Mouse (Mus musculus) forebrain, embryonic 10.5 days (tissue): ENCODE measurements around the gene Casz1. TPM values are rescaled to one million over a fixed set of nuclear protein-coding genes. Genes with fewer than 3 reads are reported as not detected.

ENCODE experiments used
- DNase-seq: peaks from one replicate; pipeline ENCODE4 v3.0.0-alpha.2; 2017; ENCODE audit warnings: low spot score; ENCODE audit errors: extremely low spot score
- H3K27ac ChIP-seq: fragments of 300-500 bp; sonication (generic); 2 replicates; pipeline ENCODE4 v1.5.1; 2016; ENCODE audit warnings: mild to moderate bottlenecking
- H3K27me3 ChIP-seq: fragments of 300-500 bp; sonication (generic); 2 replicates; pipeline ENCODE4 v1.6.1; 2016; ENCODE audit warnings: mild to moderate bottlenecking; ENCODE audit not compliant: poor library complexity, severe bottlenecking
- H3K36me3 ChIP-seq: fragments of 300-500 bp; sonication (generic); replicated peaks from 2 replicates; pipeline ENCODE4 v1.6.1; 2016; ENCODE audit warnings: mild to moderate bottlenecking, moderate library complexity
- H3K4me1 ChIP-seq: fragments of 300-500 bp; sonication (generic); 2 replicates; pipeline ENCODE4 v1.6.1; 2016
- H3K4me3 ChIP-seq: fragments of 300-500 bp; sonication (generic); 2 replicates; pipeline ENCODE4 v1.5.1; 2016; ENCODE audit warnings: mild to moderate bottlenecking, moderate library complexity
- H3K9me3 ChIP-seq: fragments of 300-500 bp; sonication (generic); 2 replicates; pipeline ENCODE4 v1.6.1; 2016; ENCODE audit warnings: mild to moderate bottlenecking, moderate library complexity
- WGBS: fragments of 180-500 bp; shearing (Covaris S2); methylation state at CpG from one replicate; pipeline ENCODE4 v1.1.7; 2016; 5-methylcytosine and 5-hydroxymethylcytosine counted together
- polyA plus RNA-seq: library from polyadenylated mRNA; unstranded; fragments of >200 nt; fragmentation: Nextera tagmentation; extraction: Ambion mirVana; gene quantifications from 2 replicates; pipeline ENCODE4 v1.2.1, GENCODE M21; 2016

Casz1 gene
- polyA plus RNA-seq, 1 experiment from 2014 or later = 4.7 TPM

- no peak for DNase-seq
- H3K9me3 ChIP-seq = no peaks in the 10 kb centered on the region
- H3K36me3 ChIP-seq = no peaks in the 10 kb centered on the region
- peaks cover 22% of the 10 kb centered on the region for H3K4me1 ChIP-seq
- WGBS = 45% methylated on average over 8 of the region's 8 CpGs
- no peak overlapping the region for H3K4me3 ChIP-seq
- peaks cover 68% of the 10 kb centered on the region for H3K27me3 ChIP-seq
- peak overlapping the region; percentile 58; the same call in 1 of the 2 replicates for H3K27ac ChIP-seq
Observed at GRCm38 (mm10) chr4:148780097-148780621, 24.1 kb upstream of the Casz1 start.

- Histone ChIP-seq H3K27ac (no peak overlapping the region), H3K4me3 (no peak overlapping the region), H3K4me1 (peaks cover 19% of the 10 kb centered on the region), H3K27me3 (peaks cover 68% of the 10 kb centered on the region), H3K9me3 (no peaks in the 10 kb centered on the region), H3K36me3 (no peaks in the 10 kb centered on the region)
- no peak for DNase-seq
- 84% methylated on average over 7 of the region's 7 CpGs for WGBS
Observed at GRCm38 (mm10) chr4:148781516-148781915, 22.7 kb upstream of the Casz1 start.

GRCm38 (mm10) chr4:148782880-148783279 is 21.3 kb upstream of the Casz1 start:
- Histone ChIP-seq H3K36me3 (no peaks in the 10 kb centered on the region), H3K27me3 (peaks cover 67% of the 10 kb centered on the region), H3K4me3 (no peak overlapping the region), H3K4me1 (peaks cover 32% of the 10 kb centered on the region), H3K27ac (no peak overlapping the region), H3K9me3 (no peaks in the 10 kb centered on the region)
- 90% methylated on average over 6 of the region's 6 CpGs for WGBS
- no peak for DNase-seq

GRCm38 (mm10) chr4:148783760-148784159 is 20.5 kb upstream of the Casz1 start:
- H3K27me3 ChIP-seq = peaks cover 69% of the 10 kb centered on the region
- no peak overlapping the region for H3K4me3 ChIP-seq
- H3K4me1 ChIP-seq = peaks cover 36% of the 10 kb centered on the region
- WGBS = 79% methylated on average over 6 of the region's 6 CpGs
- H3K27ac ChIP-seq = 0 out of 2 replicates have a peak overlapping the region, but pooled peaks have one; percentile 12
- no peaks in the 10 kb centered on the region for H3K36me3 ChIP-seq
- no peaks in the 10 kb centered on the region for H3K9me3 ChIP-seq
- DNase-seq = no peak

- Histone ChIP-seq H3K9me3 (no peaks in the 10 kb centered on the region), H3K4me1 (peaks cover 45% of the 10 kb centered on the region), H3K27me3 (peaks cover 75% of the 10 kb centered on the region), H3K36me3 (no peaks in the 10 kb centered on the region), H3K27ac (no peak overlapping the region; the same call in 1 of the 2 replicates), H3K4me3 (no peak overlapping the region)
- no peak for DNase-seq
- WGBS = 93% methylated on average over 6 of the region's 6 CpGs
Observed at GRCm38 (mm10) chr4:148785053-148785567, 19.1 kb upstream of the Casz1 start.

- Histone ChIP-seq H3K36me3 (no peaks in the 10 kb centered on the region), H3K27me3 (peaks cover 76% of the 10 kb centered on the region), H3K27ac (0 out of 2 replicates have a peak overlapping the region, but pooled peaks have one; percentile 2), H3K4me1 (peaks cover 50% of the 10 kb centered on the region), H3K4me3 (no peak overlapping the region), H3K9me3 (no peaks in the 10 kb centered on the region)
- no peak for DNase-seq
- 68% methylated on average over 8 of the region's 8 CpGs for whole genome bisulfite sequencing
Observed at GRCm38 (mm10) chr4:148785995-148786394, 18.2 kb upstream of the Casz1 start.

GRCm38 (mm10) chr4:148790940-148791339 is 13.3 kb upstream of the Casz1 start:
- no peak overlapping the region for H3K4me3 ChIP-seq
- DNase-seq = no peak
- H3K9me3 ChIP-seq = no peaks in the 10 kb centered on the region
- peaks cover 63% of the 10 kb centered on the region for H3K4me1 ChIP-seq
- no peaks in the 10 kb centered on the region for H3K36me3 ChIP-seq
- peaks cover 96% of the 10 kb centered on the region for H3K27me3 ChIP-seq
- WGBS = 73% methylated on average over 8 of the region's 8 CpGs
- no peak overlapping the region for H3K27ac ChIP-seq

- peaks cover 34% of the 10 kb centered on the region for H3K4me1 ChIP-seq
- H3K36me3 ChIP-seq = no peaks in the 10 kb centered on the region
- DNase-seq = no peak
- H3K27ac ChIP-seq = no peak overlapping the region
- 69% methylated on average over 4 of the region's 4 CpGs for WGBS
- peaks cover 92% of the 10 kb centered on the region for H3K27me3 ChIP-seq
- no peak overlapping the region for H3K4me3 ChIP-seq
- no peaks in the 10 kb centered on the region for H3K9me3 ChIP-seq
Observed at GRCm38 (mm10) chr4:148795038-148795437, 9.2 kb upstream of the Casz1 start.

GRCm38 (mm10) chr4:148797475-148798324 is 6.5 kb upstream of the Casz1 start:
- Histone ChIP-seq H3K36me3 (no peaks in the 10 kb centered on the region), H3K4me3 (no peak overlapping the region), H3K27ac (no peak overlapping the region), H3K27me3 (peaks cover 91% of the 10 kb centered on the region), H3K4me1 (peaks cover 31% of the 10 kb centered on the region), H3K9me3 (no peaks in the 10 kb centered on the region)
- WGBS = 82% methylated on average over 12 of the region's 12 CpGs
- DNase-seq = no peak

- Histone ChIP-seq H3K4me3 (no peak overlapping the region), H3K4me1 (peaks cover 68% of the 10 kb centered on the region), H3K27ac (no peak overlapping the region), H3K36me3 (no peaks in the 10 kb centered on the region), H3K9me3 (no peaks in the 10 kb centered on the region), H3K27me3 (peaks cover 91% of the 10 kb centered on the region)
- no peak for DNase-seq
- WGBS = 3% methylated on average over 4 of the region's 4 CpGs
Observed at GRCm38 (mm10) chr4:148803031-148803430, 1.2 kb upstream of the Casz1 start.

GRCm38 (mm10) chr4:148803636-148804035 is 593 bp upstream of the Casz1 start:
- H3K4me1 ChIP-seq = peaks cover 74% of the 10 kb centered on the region
- H3K4me3 ChIP-seq = peak overlapping the region; percentile 84
- peak overlapping the region; percentile 84; the same call in 1 of the 2 replicates for H3K27ac ChIP-seq
- peaks cover 91% of the 10 kb centered on the region for H3K27me3 ChIP-seq
- no peaks in the 10 kb centered on the region for H3K9me3 ChIP-seq
- no peak for DNase-seq
- no peaks in the 10 kb centered on the region for H3K36me3 ChIP-seq
- WGBS = 2% methylated on average over 10 of the region's 10 CpGs

- Histone ChIP-seq H3K27ac (peak overlapping the region; percentile 84), H3K36me3 (no peaks in the 10 kb centered on the region), H3K4me1 (peaks cover 78% of the 10 kb centered on the region), H3K9me3 (no peaks in the 10 kb centered on the region), H3K4me3 (peak overlapping the region; percentile 84), H3K27me3 (peaks cover 93% of the 10 kb centered on the region)
- DNase-seq = peak; percentile 29
- under 1% methylated on average over 16 of the region's 16 CpGs for WGBS
Observed at GRCm38 (mm10) chr4:148804780-148805160, 541 bp downstream of the Casz1 start.
